Mouse (Mus musculus) myocyte (in vitro differentiated cells): ENCODE results near the gene Olfr1209. TPM values are rescaled to one million over a fixed set of nuclear protein-coding genes. Genes with fewer than 3 reads are reported as not detected.

Experiments used
- polyA plus RNA-seq: library from polyadenylated mRNA; unstranded; fragments of >200 nt; fragmentation: generic; extraction: Trizol; gene quantifications from one replicate; pipeline ENCODE4 v1.2.1, GENCODE M21; 2012; ENCODE audit warnings: missing spikeins

Olfr1209 gene
- polyA plus RNA-seq, 1 experiment = not detected

Other genes with a start within 250 kb of the Olfr1209 start
- not detected for gene Olfr1193, start 239.5 kb downstream of the Olfr1209 start, polyA plus RNA-seq
- gene Olfr1195, start 226.0 kb downstream of the Olfr1209 start, polyA plus RNA-seq = not detected
- not detected for gene Olfr1196, start 210.6 kb downstream of the Olfr1209 start, polyA plus RNA-seq
- not detected for gene Olfr1197, start 182.8 kb downstream of the Olfr1209 start, polyA plus RNA-seq
- gene Olfr1198, start 163.8 kb downstream of the Olfr1209 start, polyA plus RNA-seq = not detected
- gene Olfr1199, start 154.7 kb downstream of the Olfr1209 start, polyA plus RNA-seq = not detected
- not detected for gene Olfr1200, start 144.7 kb downstream of the Olfr1209 start, polyA plus RNA-seq
- gene Olfr1201, start 122.1 kb downstream of the Olfr1209 start, polyA plus RNA-seq = not detected
- not detected for gene Olfr1202, start 100.7 kb downstream of the Olfr1209 start, polyA plus RNA-seq
- not detected for gene Olfr1205, start 85.4 kb downstream of the Olfr1209 start, polyA plus RNA-seq
- gene Olfr1204, start 65.9 kb downstream of the Olfr1209 start, polyA plus RNA-seq = not detected
- not detected for gene Olfr1206, start 51.9 kb downstream of the Olfr1209 start, polyA plus RNA-seq
- not detected for gene Olfr1208, start 12.8 kb downstream of the Olfr1209 start, polyA plus RNA-seq
- not detected for gene Olfr1211, start 23.0 kb upstream of the Olfr1209 start, polyA plus RNA-seq
- gene Olfr1212, start 38.8 kb upstream of the Olfr1209 start, polyA plus RNA-seq = not detected
- gene Gm13762, start 65.1 kb upstream of the Olfr1209 start, polyA plus RNA-seq = not detected
- gene Olfr1214, start 77.5 kb upstream of the Olfr1209 start, polyA plus RNA-seq = not detected
- not detected for gene Olfr1215, start 91.8 kb upstream of the Olfr1209 start, polyA plus RNA-seq
- gene Olfr1216, start 103.2 kb upstream of the Olfr1209 start, polyA plus RNA-seq = not detected
- not detected for gene Olfr1217, start 116.9 kb upstream of the Olfr1209 start, polyA plus RNA-seq
- gene Olfr1218, start 146.0 kb upstream of the Olfr1209 start, polyA plus RNA-seq = not detected
- gene Olfr1219, start 168.4 kb upstream of the Olfr1209 start, polyA plus RNA-seq = not detected
- gene Olfr1220, start 191.7 kb upstream of the Olfr1209 start, polyA plus RNA-seq = not detected
- not detected for gene Olfr1221, start 202.1 kb upstream of the Olfr1209 start, polyA plus RNA-seq
- not detected for gene Olfr1222, start 217.9 kb upstream of the Olfr1209 start, polyA plus RNA-seq
- not detected for gene Olfr1223, start 236.4 kb upstream of the Olfr1209 start, polyA plus RNA-seq
- gene Olfr1224-ps1, start 248.9 kb upstream of the Olfr1209 start, polyA plus RNA-seq = not detected